Mouse (Mus musculus): ENCODE results near the gene Ppp1r3c. TPM values are rescaled to one million over a fixed set of nuclear protein-coding genes. Genes with fewer than 3 reads are reported as not detected.
"Not testable (repeated sequence)": the region's sequence is repeated elsewhere in the genome, so short reads cannot be mapped to it uniquely, and the experiment has no call there.

Ppp1r3c gene
- total and polyA plus RNA-seq, 3 experiments, result not detected

GRCm38 (mm10) chr19:36733191-36733943 lies 3.1 kb downstream of the Ppp1r3c start:
- Histone ChIP-seq H3K36me3 (ENCODE audit: control insufficient read depth in 1 of 2, insufficient read depth in 2 of 2, low read length in 2 of 2) (no peaks in the 10 kb centered on the region), H3K9ac (ENCODE audit: control insufficient read depth, low read depth, low read length, poor library complexity, severe bottlenecking) (no peak overlapping the region), H3K27me3 (ENCODE audit: control insufficient read depth in 1 of 2, insufficient read depth in 2 of 2, low read length in 2 of 2) (peaks cover 0 to 3% of the 10 kb centered on the region in 2 experiments; a peak in 2 of 4 replicates), H3K4me1 (ENCODE audit: control insufficient read depth in 1 of 2, insufficient read depth in 2 of 2, low read length in 2 of 2) (no peaks in the 10 kb centered on the region), H3K9me3 (replicated peaks; ENCODE audit: insufficient read depth, low read length) (no peaks in the 10 kb centered on the region), H3K79me2 (ENCODE audit: control insufficient read depth, insufficient read depth, low read length, poor library complexity) (no peaks in the 10 kb centered on the region), H3K4me3 (ENCODE audit: control insufficient read depth in 1 of 2, insufficient read depth in 1 of 2, low read depth in 2 of 2, low read length in 2 of 2) (no peak overlapping the region), H3K27ac (ENCODE audit: control insufficient read depth, low read depth, low read length) (no peak overlapping the region)
- TF ChIP-seq CHD1 (IDR thresholded peaks at IDR 0.05; ENCODE audit: low read depth, low read length) (no peak), MXI1 (IDR thresholded peaks at IDR 0.05; ENCODE audit: low read depth, low read length) (no peak), MEF2A (IDR thresholded peaks at IDR 0.05; ENCODE audit: extremely low read depth, insufficient replicate concordance, low read depth, low read length, poor library complexity, severe bottlenecking) (no peak), TBP (IDR thresholded peaks at IDR 0.05; ENCODE audit: low read depth, low read length) (no peak), MAFK (IDR thresholded peaks at IDR 0.05; ENCODE audit: borderline replicate concordance, low read depth, low read length) (no peak), E2F4 (IDR thresholded peaks at IDR 0.05; ENCODE audit: borderline replicate concordance, low read depth, low read length) (no peak), NRF1 (IDR thresholded peaks at IDR 0.05; ENCODE audit: insufficient read depth, low read depth, low read length, poor library complexity, severe bottlenecking) (no peak), HCFC1 (IDR thresholded peaks at IDR 0.05; ENCODE audit: low read depth, low read length) (no peak), RAD21 (IDR thresholded peaks at IDR 0.05; ENCODE audit: low read depth, low read length) (no peak)
- no peak for DNase-seq (ENCODE audit: low read depth, low spot score)

GRCm38 (mm10) chr19:36731310-36731709 lies 5.1 kb downstream of the Ppp1r3c start:
- TF ChIP-seq POLR2A (IDR thresholded peaks at IDR 0.05; ENCODE audit: control insufficient read depth in 1 of 2, insufficient read depth in 1 of 2, low read depth in 1 of 2, low read length in 2 of 2, poor library complexity in 1 of 2), result no peak
- TF ChIP-seq RCOR1 (IDR thresholded peaks at IDR 0.05; ENCODE audit: low read depth, low read length), result no peak
- TF ChIP-seq NRF1 (IDR thresholded peaks at IDR 0.05; ENCODE audit: insufficient read depth, low read depth, low read length, poor library complexity, severe bottlenecking), result no peak
- TF ChIP-seq USF2 (IDR thresholded peaks at IDR 0.05; ENCODE audit: borderline replicate concordance in 1 of 2, insufficient read depth in 1 of 2, low read depth in 1 of 2, low read length in 2 of 2), result no peak
- no peak for TF ChIP-seq EP300 (IDR thresholded peaks at IDR 0.05; ENCODE audit: low read depth in 1 of 2, low read length in 2 of 2)
- no peak for TF ChIP-seq BHLHE40 (IDR thresholded peaks at IDR 0.05; ENCODE audit: borderline replicate concordance, low read depth, low read length)
- TF ChIP-seq GATA1 (IDR thresholded peaks at IDR 0.05; ENCODE audit: low read depth, low read length), result no peak
- TF ChIP-seq MAX (IDR thresholded peaks at IDR 0.05; ENCODE audit: low read length), result no peak
- TF ChIP-seq MYB (IDR thresholded peaks at IDR 0.05; ENCODE audit: low read depth, low read length), result no peak
- TF ChIP-seq ZKSCAN1 (IDR thresholded peaks at IDR 0.05; ENCODE audit: low read depth, low read length), result no peak
- TF ChIP-seq POLR2AphosphoS2 (IDR thresholded peaks at IDR 0.05; ENCODE audit: low read length), result no peak
- TF ChIP-seq CTCF (IDR thresholded peaks at IDR 0.05 in 2 of 3, conservative IDR thresholded peaks at IDR 0.05 in 1 of 3; ENCODE audit: control insufficient read depth in 1 of 3, insufficient read depth in 1 of 3, low read depth in 2 of 3, low read length in 3 of 3, poor library complexity in 1 of 3, severe bottlenecking in 1 of 3), result no peak
- no peak for TF ChIP-seq POLR2AphosphoS5 (IDR thresholded peaks at IDR 0.05; ENCODE audit: borderline replicate concordance, low read depth, low read length)
- TF ChIP-seq ZC3H11A (IDR thresholded peaks at IDR 0.05; ENCODE audit: low read depth, low read length), result no peak
- no peak for TF ChIP-seq HCFC1 (IDR thresholded peaks at IDR 0.05; ENCODE audit: low read depth, low read length)
- no peak for TF ChIP-seq CHD1 (IDR thresholded peaks at IDR 0.05; ENCODE audit: low read depth, low read length)
- no peak for TF ChIP-seq MYC (IDR thresholded peaks at IDR 0.05; ENCODE audit: low read depth, low read length)
- no peak for DNase-seq (ENCODE audit: low read depth, low spot score)
- Histone ChIP-seq H3K79me2 (ENCODE audit: control insufficient read depth, insufficient read depth, low read length, poor library complexity) (no peaks in the 10 kb centered on the region), H3K9me3 (replicated peaks; ENCODE audit: insufficient read depth, low read length) (no peaks in the 10 kb centered on the region), H3K27ac (ENCODE audit: control insufficient read depth, low read depth, low read length) (no peak overlapping the region), H3K4me1 (ENCODE audit: control insufficient read depth in 1 of 2, insufficient read depth in 2 of 2, low read length in 2 of 2) (no peaks in the 10 kb centered on the region), H3K4me3 (ENCODE audit: control insufficient read depth in 1 of 2, insufficient read depth in 1 of 2, low read depth in 2 of 2, low read length in 2 of 2) (no peak overlapping the region), H3K27me3 (ENCODE audit: control insufficient read depth in 1 of 2, insufficient read depth in 2 of 2, low read length in 2 of 2) (no peaks in the 10 kb centered on the region; a peak in 1 of 4 replicates), H3K9ac (ENCODE audit: control insufficient read depth, low read depth, low read length, poor library complexity, severe bottlenecking) (no peak overlapping the region), H3K36me3 (ENCODE audit: control insufficient read depth in 1 of 2, insufficient read depth in 2 of 2, low read length in 2 of 2) (no peaks in the 10 kb centered on the region)

GRCm38 (mm10) chr19:36730414-36730813 lies 6.0 kb downstream of the Ppp1r3c start:
- not testable (repeated sequence) for H3K9me3 ChIP-seq (replicated peaks; ENCODE audit: insufficient read depth, low read length); H3K9ac ChIP-seq (ENCODE audit: control insufficient read depth, low read depth, low read length, poor library complexity, severe bottlenecking); H3K4me3 ChIP-seq (ENCODE audit: control insufficient read depth in 1 of 2, insufficient read depth in 1 of 2, low read depth in 2 of 2, low read length in 2 of 2); H3K79me2 ChIP-seq (ENCODE audit: control insufficient read depth, insufficient read depth, low read length, poor library complexity); H3K4me1 ChIP-seq (ENCODE audit: control insufficient read depth in 1 of 2, insufficient read depth in 2 of 2, low read length in 2 of 2); DNase-seq (ENCODE audit: low read depth, low spot score); H3K36me3 ChIP-seq (ENCODE audit: control insufficient read depth in 1 of 2, insufficient read depth in 2 of 2, low read length in 2 of 2); H3K27ac ChIP-seq (ENCODE audit: control insufficient read depth, low read depth, low read length); H3K27me3 ChIP-seq (ENCODE audit: control insufficient read depth in 1 of 2, insufficient read depth in 2 of 2, low read length in 2 of 2)
